Mouse (Mus musculus) liver, embryonic 14.5 days (tissue): ENCODE measurements at regions not wholly inside any gene's neighbourhood (a gene's known extent, or its start where the extent isn't known, plus 50 kb on each side); places are given as distances from the start of the nearest gene placed in this dataset.

Source experiments
- CTCF ChIP-seq: IDR thresholded peaks from 2 replicates; pipeline ENCODE4 v1.5.1; 2016; ENCODE audit warnings: antibody characterized with exemption, low read depth, control low read depth
- EP300 ChIP-seq: IDR thresholded peaks from 2 replicates; pipeline ENCODE4 v1.6.1; 2016; ENCODE audit warnings: antibody characterized with exemption, low read depth

GRCm38 (mm10) chr14:105016089-105016846 lies 160.9 kb downstream of the Rbm26 start:
- TF ChIP-seq EP300, result no peak
- no peak for TF ChIP-seq CTCF
